Mouse (Mus musculus): ENCODE measurements around the gene Id3. TPM values are rescaled to one million over a fixed set of nuclear protein-coding genes. Genes with fewer than 3 reads are reported as not detected.

Id3 gene
- total RNA-seq, 2 experiments from 2014 or later: 46.9 to 70.1 TPM

DNA sequence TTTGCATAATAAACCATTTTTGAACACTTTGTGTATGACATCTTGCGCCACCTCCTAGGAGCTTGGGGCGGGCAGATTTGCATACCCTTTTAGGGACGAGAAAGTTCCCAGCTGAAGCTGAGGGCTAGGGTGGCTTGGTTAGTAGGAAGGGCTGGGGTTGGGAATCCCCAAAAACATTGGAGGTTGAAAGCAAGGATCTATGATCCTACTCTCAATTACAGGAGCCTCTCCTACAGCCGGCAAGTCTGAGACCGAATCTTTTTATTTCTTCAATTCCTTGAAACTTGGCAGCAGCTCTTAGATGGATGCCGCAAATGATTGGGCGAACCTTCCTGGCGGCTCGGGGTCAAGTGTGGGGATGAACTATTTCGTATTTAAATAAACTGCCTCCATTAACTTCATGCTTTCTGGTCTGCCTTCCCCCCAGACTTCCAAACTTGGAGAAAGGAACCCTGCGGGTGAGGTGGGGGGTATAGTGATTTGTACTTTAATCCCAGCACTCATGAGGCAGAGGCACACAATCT is 2.1 kb downstream of the Id3 start:
- DNase-seq (ENCODE audit: low spot score): no peak
- intact Hi-C loops (cut with DNase I): loop anchor here (10.0 kb wide), 1 partner anchor 319 kb away; the partner anchor contains the start of genes 6030445D17Rik and Luzp1

DNA sequence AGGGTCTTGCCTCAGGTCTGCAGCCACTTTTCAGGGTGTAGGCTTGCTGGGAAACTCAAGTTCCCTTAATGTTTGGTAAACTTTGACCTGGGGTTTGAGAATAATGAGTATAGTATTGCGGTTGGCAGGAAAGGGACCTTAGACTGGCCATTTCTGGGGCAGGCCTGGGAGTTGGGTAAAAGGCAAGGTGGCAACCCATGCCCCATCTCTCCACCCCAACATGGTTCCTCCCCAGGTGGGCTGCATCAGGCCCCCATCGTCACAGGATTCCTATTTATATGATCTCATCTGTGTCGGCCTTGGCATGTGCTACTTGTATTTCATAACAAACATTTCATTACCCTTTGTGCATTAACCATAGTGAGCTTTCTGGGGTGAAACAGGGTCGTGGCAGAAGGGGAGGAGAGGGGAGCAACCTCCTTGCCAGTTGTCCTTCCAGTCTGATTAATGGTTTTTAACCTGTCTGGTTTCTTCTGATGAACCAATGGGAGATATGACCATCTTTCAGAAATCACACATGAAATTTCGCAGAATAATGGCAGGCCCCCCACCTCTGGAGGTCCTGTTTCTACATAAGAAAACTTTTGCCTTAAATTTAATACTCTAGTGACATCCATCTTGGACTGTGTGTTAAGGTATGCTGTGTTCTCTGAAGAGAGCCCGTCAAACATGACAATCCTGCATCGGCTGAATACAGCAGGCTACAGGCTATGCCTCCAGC is 2.9 kb downstream of the Id3 start:
- no peak for DNase-seq (ENCODE audit: low spot score)

DNA sequence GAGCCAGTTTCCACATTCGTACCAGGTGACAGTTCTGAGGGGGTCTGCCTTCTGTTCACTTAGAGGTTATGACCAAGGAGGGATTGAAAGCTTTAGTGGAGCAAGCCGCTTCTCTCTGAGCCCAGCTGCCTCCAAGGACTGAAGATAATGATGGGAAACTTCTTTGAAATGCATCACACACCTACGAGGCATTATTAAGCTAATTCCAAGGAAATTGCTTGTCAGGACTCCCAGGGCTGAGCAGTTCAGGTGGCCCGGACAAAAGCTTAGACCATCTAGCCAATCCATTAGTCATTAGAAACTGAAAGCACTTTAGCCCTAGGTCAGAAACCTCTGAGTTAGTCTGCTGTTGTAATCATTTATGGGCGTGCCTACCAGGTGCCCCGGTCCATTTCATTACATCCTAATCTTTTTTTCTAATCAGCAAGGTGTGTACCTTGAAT is 3.4 kb downstream of the Id3 start:
- no peak for DNase-seq (ENCODE audit: low spot score)
- intact Hi-C loops (cut with DNase I): loop anchor here (10.0 kb wide), 1 partner anchor 318 kb away; the partner anchor contains the start of genes 6030445D17Rik and Luzp1

More for the DNA sequence above, 2.9 kb downstream of the Id3 start:
- intact Hi-C loops (cut with DNase I): loop anchor here (10.0 kb wide), 1 partner anchor 319 kb away; the partner anchor contains the start of genes 6030445D17Rik and Luzp1

DNA sequence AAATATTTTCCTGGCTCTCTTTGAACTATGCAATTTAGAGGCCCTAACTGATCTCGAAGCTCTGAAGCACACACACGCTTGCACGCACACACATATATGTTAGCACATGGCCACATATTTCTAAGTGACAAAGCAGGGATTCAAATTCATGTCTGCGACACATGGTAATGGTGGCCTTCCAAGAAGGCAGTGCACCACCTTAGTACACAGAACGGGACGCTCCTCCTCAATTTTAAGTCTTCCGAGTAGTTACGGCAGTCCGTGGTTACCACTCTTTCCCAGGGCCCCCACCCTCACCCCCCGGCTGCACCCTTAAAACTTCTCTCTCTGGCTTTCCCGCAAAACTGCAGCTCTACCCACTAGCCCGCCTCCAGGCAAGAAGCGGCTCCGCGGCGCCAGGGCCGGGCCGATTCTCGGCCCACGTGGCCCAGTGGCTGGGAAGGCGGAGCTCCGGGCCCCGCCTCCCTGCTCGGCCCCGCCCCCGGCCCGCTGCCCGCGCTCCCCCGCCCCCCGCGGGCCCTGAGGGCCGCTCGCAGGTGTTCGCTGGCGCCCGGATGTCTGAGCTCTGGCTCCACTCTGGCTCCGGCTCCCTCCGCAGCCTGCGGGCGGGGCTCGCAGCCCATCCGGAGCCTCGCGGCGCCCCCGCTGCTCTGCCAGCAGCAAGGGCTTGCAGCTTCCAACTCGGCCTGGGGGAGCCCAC is 4.3 kb downstream of the Id3 start:
- DNase-seq (ENCODE audit: low spot score): peak; percentile 87
- intact Hi-C loops (cut with DNase I): loop anchor here (10.0 kb wide), 1 partner anchor 317 kb away; the partner anchor contains the start of genes 6030445D17Rik and Luzp1

DNA sequence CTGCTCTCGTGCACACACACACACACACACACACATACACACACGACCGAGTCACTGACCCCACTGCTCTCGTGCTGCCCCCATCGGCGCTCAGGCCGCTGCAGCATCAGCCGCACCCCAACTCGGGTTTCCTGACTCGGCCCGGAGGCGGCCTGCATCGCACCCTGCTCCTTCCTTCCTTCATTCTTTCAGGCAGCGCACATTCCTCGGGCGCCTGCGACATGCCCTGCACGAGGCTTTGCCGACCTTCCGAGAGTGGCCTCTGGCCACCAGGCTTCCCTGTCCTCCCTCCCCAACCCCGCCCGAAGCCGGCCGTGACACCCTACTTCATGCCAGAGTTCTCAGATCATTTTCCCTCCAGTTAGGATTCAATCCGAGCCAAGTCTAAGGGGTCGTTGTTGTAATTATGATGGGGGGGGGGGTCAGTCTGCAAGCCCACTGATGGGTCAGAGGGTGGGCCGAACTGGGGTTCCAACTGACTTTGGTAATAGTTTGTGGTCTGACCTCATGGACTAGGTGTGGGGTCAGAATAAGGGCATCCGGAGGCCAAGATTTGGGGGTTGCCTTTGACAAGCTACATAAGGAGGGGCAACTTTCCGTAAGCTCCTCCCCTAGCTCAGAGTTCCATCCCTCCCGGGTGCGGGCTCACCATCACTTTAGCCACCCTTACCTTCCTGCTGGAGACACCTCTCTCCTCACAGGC is 5.2 kb downstream of the Id3 start:
- peak; percentile 71 for DNase-seq (ENCODE audit: low spot score)
- intact Hi-C loops (cut with DNase I): loop anchor here (10.0 kb wide), 1 partner anchor 316 kb away; the partner anchor contains the start of genes 6030445D17Rik and Luzp1

DNA sequence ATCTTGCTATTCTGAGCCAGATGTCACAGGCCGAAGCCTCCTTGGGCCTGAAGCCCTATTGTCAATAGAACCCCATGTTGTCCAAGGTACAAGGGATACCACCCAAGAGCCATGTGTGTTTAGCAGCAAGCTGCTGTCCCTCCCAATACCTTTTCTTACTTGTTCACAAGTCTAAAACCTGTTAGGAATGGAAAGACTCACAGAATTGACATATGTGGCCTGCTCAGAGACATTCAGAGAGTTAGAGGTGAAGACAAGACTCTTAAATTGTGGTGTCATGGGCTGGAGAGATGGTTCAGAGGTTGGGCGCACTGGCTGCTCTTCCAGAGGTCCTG is 5.7 kb downstream of the Id3 start:
- intact Hi-C loops (cut with DNase I): loop anchor here (10.0 kb wide), 1 partner anchor 316 kb away; the partner anchor contains the start of genes 6030445D17Rik and Luzp1
- no peak for DNase-seq (ENCODE audit: low spot score)

DNA sequence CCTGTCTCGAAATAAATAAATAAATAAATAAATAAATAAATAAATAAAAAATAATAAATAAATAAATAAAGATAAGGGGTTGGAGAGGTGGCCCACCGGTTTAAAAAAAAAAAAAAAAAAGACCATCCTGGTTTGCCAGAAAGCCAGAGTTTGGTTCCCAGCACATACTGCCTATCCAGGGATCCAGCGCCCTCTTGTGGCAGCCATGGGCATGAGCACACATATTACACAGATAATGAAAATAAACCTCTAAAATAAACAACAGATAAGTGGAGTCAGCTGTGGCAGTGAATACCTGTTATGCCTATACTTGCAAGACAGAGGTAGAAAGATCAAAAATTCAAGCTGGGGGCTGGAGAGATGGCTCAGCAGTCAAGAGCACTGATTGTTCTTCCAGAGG is 6.4 kb downstream of the Id3 start:
- intact Hi-C loops (cut with DNase I): loop anchor here (2.0 to 10.0 kb wide), 2 partner anchors 79 to 315 kb away; partner anchors contain the start of genes 6030445D17Rik and Luzp1
- DNase-seq (ENCODE audit: low spot score): no peak

DNA sequence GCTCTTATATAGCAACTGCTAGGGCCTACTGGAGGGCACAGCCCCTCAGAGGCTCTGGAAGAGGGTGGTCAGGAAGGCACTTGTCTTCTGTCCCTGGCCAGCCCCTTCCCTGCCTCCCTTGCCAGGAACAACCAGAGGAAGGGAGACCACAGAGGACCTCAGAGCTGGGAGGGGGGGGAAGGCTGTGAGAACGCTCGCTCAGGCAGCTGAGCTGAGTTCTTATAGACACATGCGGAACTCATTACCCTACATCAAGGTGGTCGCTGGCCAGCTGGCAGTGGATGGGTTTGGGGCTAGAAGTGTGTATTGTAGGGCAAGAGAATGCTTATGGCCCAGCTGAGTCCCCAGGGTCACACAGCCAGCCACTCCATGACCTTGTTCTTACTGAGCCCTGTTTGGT is 7.3 kb downstream of the Id3 start:
- intact Hi-C loops (cut with DNase I): loop anchor here (2.0 kb wide), 1 partner anchor 80 kb away; no protein-coding TSS in a partner anchor
- no peak for DNase-seq (ENCODE audit: low spot score)

DNA sequence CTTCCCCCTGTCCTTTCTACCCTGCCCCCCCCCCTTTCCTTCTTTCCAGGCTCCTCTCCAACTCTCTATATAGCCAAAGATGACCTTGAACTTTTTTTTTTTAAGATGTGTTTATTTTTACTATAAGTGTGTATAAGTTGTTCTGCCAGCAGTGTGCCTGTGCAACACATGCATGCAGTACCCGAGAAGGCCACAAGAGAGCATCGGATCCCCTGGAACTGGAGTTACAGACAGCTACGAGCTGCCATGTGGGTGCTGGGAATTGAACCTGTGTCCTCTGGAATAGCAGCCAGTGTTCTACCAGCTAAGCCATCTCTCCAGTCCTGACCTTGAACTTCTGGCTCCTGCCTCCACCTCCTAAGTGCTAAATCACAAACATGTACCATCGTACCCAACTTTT is 9.5 kb downstream of the Id3 start:
- intact Hi-C loops (cut with DNase I): no loop called here
- no peak for DNase-seq (ENCODE audit: low spot score)

DNA sequence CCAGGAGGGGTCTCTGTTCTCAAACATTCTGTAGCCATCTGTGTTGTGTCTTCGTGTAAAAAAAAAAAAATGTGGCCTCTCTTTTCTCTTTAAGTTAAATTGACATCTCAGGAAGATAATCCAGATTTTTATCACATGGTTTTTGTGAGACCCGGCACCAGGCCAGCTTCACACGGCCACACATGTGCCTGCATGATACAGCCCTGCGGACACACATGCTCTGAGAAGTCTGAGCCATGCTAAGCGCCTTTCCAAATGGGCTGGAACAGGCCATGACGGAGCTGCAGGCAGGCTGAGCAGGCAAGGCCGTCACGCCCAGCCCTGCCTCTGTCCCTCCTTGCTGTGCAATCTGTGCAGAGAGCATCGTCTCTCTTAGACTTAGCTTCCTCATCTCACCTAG is 11.2 kb downstream of the Id3 start:
- intact Hi-C loops (cut with DNase I): no loop called here
- no peak for DNase-seq (ENCODE audit: low spot score)

DNA sequence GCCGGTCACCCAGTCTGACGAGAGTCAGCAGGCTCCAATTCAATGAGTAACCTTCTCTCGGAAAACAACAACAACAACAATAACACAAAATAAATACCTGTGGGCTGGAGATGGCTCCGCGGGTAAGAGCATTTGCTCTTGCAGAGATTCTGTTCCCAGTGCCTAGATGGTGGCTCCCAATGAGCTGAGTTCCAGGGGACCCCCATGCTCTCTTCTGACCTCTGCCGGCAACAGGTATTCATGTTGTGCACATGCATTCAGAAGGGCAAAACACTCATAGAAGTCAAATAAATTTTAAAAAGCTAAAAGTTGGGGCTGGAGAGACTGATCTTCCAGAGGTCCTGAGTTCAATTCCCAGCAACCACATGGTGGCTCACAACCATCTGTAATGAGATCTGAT is 15.2 kb downstream of the Id3 start:
- DNase-seq (ENCODE audit: low spot score): no peak
- intact Hi-C loops (cut with DNase I): no loop called here

DNA sequence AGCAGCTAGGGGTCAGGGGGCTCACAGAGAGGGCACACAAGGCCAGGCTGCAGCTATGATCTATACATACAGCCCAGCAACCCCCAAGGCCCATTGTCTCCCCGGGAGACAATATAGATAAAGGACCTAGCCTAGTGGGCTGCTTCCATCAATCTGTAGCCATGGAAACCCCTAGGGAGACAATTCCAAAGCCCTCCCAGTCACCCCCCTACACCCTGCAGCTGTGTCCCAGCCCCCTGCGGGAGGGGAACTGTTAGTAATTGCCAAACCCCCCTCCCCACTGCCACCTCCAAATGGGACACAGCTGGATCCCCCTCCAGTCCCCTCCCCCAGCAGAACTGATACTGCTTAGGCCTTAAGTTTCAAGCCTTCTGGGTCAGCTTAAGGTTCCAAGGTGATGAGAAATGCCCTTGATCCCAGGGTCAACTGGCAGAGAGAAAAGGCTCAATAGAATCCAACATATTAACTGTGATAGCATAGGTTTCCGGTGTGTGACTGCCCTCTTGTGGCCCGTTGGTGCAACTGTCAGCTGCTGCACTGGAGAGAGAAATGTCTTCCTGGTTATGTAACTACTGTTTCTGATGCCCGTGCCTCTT is 16.6 kb downstream of the Id3 start:
- intact Hi-C loops (cut with DNase I): loop anchor here (1.0 to 5.0 kb wide), 2 partner anchors 82 to 90 kb away; no protein-coding TSS in a partner anchor
- peak; percentile 58 for DNase-seq (ENCODE audit: low spot score)

DNA sequence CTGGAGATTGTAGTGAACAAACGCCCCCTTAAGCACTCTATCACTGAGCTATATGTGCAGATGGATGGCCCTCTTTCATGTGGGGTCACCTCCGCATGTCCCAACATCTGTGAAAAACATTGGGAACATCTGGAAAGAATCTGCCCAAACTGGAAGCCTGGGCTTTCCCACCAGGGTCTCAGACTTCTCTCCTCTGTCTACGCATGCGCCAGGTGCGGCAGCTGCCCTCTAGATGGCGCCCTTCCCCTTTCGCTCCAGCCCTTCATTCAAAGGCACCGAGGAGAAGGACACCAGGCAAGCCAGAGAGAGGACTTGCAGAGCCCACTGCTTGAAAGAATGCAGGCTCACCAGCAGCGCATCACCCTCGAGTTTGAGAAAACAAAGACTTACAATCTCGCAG is 20.2 kb downstream of the Id3 start:
- intact Hi-C loops (cut with DNase I): loop anchor here (1.0 to 5.0 kb wide), 2 partner anchors 37 to 79 kb away; no protein-coding TSS in a partner anchor
- peak; percentile 69 for DNase-seq (ENCODE audit: low spot score)

DNA sequence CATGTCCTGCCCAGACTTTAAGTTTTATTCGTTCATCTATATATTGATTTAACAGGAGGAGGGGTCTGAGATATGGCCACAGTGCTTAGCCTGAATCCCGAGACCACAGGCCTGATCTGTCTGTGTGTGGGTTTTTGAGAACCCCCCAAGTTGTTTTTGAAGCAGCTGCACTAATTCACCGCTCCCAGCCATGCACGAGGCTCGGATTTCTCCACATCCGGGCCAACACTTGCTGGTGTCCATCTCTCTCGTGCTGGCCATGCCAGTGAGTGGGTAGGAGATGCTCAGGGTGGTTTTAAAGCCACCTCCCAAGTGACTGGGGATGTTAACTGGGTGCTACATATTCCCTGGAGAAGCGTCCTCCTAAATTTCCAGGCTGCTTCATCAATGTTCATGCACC is 21.7 kb downstream of the Id3 start:
- no peak for DNase-seq (ENCODE audit: low spot score)
- intact Hi-C loops (cut with DNase I): loop anchor here (5.0 kb wide), 1 partner anchor 77 kb away; no protein-coding TSS in a partner anchor

DNA sequence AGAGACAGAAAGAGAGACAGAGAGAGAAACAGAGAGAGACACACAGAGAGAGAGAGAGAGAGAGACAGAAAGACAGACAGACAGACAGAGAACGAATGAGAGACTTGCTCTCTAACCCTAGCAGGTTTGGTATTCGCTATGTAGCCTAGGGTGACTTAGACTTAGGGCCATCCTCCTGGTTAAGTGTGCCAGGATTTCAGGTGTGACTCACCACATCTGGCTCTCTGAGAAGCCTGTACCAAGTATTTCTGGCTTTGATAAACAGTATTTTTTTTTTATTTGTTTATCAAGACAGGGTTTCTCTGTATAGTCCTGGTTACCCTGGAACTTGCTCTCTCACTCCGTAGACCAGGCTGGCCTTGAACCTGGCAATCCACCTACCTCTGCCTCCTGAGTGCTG is 24.4 kb downstream of the Id3 start:
- DNase-seq (ENCODE audit: low spot score): no peak
- intact Hi-C loops (cut with DNase I): no loop called here

DNA sequence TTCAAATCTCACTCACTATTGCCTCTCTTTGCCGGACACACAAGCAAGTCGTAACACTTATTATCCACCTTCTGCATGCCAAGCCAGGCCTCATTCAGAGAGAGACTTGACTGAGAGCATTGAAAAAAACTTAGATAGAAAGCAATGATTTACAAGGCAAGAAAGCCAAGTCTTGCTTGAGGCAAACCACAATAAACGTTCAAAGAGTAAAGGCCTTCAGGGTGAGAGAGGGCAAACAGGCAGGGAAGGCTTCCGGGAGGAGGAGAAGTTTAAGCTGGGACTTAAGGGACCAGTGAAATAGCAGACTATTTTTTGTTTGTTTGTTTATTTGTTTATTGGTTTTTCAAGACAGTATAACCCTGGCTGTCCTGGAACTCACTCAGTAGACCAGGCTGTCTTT is 27.1 kb downstream of the Id3 start:
- no peak for DNase-seq (ENCODE audit: low spot score)
- intact Hi-C loops (cut with DNase I): no loop called here

DNA sequence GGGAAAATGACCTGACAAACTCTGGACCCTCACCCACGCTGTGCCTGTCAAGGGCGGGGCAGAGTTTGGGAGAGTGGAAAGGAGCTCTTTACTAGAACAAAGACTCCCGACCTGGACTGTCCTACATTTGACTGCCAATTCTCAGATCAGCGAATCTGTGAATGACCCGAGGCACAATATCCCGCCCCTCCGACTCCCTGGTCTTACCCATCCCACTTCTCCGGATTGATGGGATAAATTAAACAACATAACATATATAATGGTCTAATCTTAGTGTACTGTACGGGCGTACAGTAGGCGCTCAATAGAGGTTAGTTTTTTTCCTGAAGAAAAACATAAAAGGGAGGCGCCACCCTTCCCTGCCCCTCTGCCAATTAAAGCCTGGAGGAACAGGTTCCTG is 28.2 kb downstream of the Id3 start:
- no peak for DNase-seq (ENCODE audit: low spot score)
- intact Hi-C loops (cut with DNase I): no loop called here

DNA sequence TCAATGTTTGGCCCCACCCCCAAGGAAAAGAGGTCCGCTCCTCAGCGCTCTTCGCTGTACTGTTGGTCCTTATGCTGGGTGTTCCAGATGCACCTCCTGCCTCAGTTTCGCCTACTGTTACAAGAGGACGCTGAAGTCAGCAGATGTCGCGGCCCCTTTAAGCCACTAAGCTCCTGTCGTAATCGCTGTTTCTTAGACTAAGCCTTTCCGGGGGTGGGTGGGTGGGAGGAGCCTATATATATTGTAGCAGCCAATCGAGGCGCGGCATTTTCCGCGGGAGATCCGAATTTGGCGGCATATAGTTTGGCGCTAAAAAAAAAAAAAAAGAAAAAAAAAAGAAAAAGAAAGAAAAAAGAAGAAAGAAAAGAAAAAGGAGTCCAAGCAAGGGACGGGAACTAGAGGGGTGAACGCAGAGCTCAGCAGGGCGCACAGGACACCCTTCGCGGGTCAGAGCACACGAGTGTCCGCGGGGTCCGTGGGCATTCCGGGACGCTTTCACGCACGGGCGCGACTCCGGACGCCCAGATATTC is 28.8 kb downstream of the Id3 start, which contains the start of gene E2f2:
Gene E2f2, plus strand, starts transcription at position 384 of the 531 bp plus-strand sequence.
- intact Hi-C loops (cut with DNase I): no loop called here
- no peak for DNase-seq (ENCODE audit: low spot score)

DNA sequence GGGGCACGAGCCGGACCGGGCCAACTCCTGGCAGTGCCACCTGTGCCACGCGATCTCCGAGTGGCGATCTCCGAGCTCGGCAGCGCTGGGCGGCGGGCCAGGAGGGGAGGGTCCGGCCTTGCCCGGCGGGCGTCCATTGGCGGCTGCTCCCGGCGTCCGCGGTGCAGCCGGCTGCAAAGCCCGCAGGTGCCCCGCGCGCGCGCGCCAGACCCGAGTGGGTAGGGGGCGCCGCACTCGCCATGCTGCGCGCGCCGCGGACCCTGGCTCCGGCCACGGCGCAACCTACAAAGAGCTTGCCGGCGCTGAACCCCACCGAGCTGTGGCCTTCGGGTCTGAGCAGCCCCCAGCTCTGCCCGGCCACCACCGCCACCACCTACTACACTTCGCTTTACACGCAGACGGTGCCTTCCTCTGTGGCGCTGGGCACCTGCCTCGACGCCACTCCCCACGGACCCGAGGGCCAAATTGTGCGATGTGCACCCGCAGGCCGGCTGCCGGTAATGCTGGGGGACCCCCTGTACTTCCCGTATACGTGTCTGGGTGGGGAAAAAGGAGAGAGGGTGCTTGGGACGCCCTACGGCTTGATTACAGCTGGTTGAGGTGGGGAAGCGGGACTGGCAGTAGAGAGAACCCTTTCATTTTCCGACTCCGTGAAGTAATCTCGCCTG is 29.4 kb downstream of the Id3 start:
- no peak for DNase-seq (ENCODE audit: low spot score)
- intact Hi-C loops (cut with DNase I): no loop called here
